Mouse (Mus musculus): ENCODE measurements around the gene Ubxn11. TPM values are rescaled to one million over a fixed set of nuclear protein-coding genes. Genes with fewer than 3 reads are reported as not detected.

The Ubxn11 gene
- total RNA-seq, 2 experiments from 2014 or later: 11.2 to 30.2 TPM

DNA sequence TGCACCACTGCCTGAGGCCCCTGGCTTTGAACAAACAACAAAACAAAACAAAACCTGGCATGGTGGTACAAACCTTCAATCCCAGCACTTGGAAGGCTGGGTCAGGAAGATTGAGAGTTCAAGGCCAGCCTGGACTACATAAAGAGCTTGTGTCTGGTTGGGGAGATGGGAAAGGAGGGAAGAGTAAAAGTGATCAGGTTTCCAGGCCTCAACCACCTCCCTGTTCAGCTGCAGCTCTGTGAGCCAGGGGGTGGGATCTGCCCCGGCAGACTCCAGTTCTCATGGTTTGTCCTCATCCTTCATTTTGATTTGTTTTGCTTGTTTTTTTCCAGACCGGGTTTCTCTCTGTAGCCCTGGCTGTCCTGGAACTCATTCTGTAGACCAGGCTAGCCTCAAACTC, 14.1 kb downstream of the Ubxn11 start:
- ATAC-seq (replicated peaks; ENCODE audit: poor library complexity, severe bottlenecking): no peak

DNA sequence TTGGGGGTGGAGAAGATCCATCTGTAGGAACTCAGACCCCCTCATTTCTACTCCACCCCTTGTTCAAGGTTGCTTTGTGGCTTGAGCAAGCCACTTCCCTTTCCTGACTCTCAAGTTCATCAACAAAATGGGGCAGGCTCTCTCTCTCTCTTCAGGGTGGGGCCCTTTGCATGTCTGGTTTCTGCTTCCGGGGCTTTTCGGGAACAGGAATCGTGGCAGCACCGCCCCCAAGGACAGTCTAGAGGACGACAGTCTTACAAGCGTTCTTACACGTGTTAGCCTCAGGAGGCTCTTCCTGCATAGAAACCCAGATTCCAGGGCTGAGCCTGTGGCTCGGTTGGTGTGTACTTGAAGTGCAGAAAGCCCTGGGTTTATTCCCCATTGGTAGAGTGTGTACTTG, 14.6 kb downstream of the Ubxn11 start:
- ATAC-seq (replicated peaks; ENCODE audit: poor library complexity, severe bottlenecking): peak; percentile 76

DNA sequence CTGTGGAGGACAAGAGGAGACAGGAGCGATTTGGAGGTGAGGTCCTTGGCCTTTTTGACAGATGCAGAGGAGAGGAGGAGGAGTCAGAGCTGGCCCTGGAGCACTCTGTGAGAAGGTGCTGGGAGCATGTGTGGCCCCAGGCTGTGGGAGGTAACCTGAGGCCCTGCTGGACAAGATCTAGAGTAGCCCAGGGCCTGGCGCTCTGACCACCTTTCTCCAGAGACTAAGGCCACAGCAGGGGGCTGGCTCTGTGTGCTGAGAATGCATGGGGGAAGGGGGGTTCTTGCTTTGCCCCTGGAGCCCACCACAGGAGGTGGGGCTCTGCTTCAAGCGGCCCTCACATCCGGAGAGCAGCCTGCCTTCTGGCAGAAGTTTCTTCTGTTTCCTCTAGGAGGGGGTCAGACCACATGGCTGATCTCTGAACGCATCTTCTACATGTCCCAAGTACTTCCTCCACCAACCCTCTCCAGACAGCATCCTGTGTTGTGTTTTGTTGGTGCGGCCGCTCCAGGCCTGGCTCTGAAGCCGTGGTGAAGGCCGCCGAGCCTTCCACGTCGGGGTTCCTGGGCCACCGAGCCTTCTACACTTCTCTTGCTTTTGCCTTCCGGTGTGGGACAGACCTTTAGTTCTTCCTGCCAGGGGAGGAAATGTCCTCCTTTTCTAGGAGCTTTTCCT, 15.9 kb downstream of the Ubxn11 start:
- ATAC-seq (replicated peaks; ENCODE audit: poor library complexity, severe bottlenecking): peak; percentile 20

DNA sequence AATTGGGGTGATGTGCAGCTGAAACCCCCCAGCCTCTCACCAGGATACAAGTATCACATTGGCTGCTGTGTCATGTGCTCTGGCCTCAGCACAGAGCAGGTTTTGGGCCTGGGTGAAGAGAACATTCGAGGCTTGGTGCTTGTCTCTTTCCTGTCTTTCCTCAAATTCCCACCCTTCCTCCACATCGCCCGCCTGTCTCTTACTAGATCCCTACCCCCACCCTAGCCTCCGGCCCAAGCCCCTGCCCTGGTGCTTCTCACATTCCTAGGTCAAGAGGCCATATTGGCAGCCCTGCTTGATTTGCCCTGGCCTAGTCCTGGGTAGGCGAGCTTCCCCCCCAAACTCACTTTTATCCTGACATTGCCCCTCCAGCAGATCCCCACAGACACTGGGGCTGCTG, 16.7 kb downstream of the Ubxn11 start:
- no peak for ATAC-seq (replicated peaks; ENCODE audit: poor library complexity, severe bottlenecking)

DNA sequence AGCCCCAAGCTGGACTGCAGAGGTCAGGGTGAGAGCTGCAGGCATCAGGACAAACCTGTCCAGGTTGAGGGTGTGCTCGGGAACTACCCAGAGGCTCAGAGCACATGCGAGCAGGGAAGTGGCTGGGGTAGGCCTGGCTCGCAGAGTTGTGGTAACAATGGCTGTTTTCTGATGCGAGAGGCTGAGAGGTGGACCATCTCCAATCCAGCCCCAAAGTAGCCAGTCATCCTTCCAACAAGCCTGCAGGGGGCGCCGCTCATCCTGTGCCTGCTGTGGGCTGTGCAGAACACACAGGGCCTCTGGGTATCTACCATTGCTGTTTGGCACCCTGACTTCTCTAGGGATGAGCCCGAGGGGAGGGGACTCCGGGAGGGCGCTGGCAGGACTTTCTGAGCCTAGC, 17.3 kb downstream of the Ubxn11 start:
- ATAC-seq (replicated peaks; ENCODE audit: poor library complexity, severe bottlenecking): no peak

DNA sequence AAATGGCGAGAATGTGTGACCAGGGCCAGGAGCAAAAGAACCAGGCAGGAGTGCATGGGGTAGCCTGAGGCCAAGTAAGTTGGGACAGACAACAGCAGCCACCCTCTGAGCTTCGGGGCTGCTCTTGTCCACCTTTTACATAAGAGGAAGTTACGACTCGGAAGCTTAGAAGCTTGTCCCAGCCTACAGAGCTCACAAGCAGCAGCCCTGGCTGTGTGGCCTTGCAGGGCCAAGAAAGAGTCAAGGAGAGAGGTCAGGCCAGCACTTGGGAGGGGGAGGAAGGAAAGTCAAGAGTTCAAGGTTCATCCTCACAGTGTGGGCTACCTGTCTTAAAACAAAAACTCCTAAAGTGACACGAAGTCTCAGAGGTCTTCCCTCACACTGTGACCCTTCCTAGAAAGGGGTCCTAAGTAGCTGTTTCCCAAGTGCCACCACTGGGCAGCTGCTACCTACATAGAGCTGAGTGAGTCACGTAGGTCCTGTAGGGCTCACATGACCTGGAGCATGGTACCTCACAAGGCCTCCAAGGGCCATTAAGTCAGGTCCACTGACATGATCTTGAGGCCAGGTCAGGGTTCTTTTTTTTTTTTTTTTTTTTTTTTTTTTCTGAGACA, 17.9 kb downstream of the Ubxn11 start:
- ATAC-seq (replicated peaks; ENCODE audit: poor library complexity, severe bottlenecking): peak; percentile 24; the same call in 1 of the 2 replicates

DNA sequence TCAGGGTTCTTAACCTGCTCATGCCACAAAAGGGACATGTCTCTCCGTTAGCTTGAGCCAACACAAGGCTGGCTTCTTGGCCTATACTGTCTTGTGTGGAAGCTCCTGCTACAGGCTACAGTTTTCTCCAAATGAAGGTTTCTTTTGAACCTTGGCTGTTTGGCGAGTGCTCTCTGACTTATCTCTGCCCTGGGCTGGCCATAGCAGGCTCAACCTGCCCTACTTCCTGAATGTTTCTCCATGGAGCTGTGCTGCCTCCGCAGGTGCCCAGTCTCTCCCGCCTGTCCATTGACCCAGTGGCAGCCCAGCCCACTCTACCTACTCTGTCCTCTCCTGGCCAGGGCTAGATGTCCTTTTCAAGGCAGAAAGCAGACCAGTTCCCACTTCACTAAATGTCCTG, 18.5 kb downstream of the Ubxn11 start:
- ATAC-seq (replicated peaks; ENCODE audit: poor library complexity, severe bottlenecking): no peak

DNA sequence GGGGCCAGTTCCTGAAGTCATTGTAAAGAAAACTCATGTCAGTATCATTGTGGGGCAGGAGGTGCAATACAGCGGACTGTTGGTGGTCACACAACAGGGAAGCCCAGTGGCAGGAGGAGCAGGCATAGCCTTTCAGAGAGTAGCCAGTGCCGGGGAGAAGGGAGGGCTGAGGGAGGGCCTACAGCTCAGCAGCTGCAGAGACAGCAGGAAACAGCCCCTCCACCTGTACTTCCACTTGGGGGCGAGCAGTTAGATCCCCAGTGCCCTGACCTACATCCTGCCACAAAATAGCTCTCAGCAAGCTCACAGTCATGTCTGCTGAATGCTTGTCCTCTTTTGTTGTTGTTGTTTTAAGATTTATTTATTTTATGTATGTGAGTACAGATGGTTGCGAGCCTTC, 19.2 kb downstream of the Ubxn11 start:
- peak; percentile 10; the same call in 1 of the 2 replicates for ATAC-seq (replicated peaks; ENCODE audit: poor library complexity, severe bottlenecking)

DNA sequence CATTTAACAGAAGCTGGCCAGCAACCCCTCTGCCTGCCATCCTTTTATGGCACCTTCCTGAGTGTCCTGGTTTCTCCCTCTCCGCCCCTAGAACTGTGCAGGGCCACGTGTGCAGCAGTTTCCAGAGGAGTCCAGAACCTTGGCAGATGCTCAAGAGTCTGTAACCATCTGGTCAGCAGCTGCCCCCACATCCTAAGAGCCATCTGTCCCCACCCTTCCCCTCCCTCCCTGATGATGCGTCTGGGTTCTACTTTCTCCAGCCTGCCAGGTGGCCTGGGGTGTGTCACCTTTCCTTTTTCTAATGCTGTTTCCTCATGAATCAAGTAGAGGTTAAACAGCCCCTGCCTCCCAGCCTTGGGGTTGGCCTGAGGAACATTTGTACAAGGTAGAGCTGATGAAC, 19.9 kb downstream of the Ubxn11 start:
- no peak for ATAC-seq (replicated peaks; ENCODE audit: poor library complexity, severe bottlenecking)

DNA sequence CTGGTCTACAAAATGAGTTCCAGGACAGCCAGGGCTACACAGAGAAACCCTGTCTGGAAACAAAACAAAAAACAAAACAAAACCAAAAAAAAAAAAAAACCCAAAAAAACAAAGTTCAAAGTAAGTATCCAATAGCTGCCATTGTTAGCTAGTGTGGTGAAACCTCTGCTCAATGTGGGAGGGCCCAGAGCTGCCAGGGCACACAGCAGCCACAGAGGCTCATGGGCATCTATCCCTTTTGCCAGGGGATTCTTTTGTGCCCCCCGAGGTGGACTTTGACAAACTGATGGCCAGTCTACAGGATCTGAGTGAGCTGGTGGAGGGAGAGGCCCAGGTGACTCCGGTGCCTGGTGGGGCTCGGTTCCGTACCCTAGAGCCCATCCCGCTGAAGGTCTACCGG, 20.8 kb downstream of the Ubxn11 start:
- ATAC-seq (replicated peaks; ENCODE audit: poor library complexity, severe bottlenecking): no peak

DNA sequence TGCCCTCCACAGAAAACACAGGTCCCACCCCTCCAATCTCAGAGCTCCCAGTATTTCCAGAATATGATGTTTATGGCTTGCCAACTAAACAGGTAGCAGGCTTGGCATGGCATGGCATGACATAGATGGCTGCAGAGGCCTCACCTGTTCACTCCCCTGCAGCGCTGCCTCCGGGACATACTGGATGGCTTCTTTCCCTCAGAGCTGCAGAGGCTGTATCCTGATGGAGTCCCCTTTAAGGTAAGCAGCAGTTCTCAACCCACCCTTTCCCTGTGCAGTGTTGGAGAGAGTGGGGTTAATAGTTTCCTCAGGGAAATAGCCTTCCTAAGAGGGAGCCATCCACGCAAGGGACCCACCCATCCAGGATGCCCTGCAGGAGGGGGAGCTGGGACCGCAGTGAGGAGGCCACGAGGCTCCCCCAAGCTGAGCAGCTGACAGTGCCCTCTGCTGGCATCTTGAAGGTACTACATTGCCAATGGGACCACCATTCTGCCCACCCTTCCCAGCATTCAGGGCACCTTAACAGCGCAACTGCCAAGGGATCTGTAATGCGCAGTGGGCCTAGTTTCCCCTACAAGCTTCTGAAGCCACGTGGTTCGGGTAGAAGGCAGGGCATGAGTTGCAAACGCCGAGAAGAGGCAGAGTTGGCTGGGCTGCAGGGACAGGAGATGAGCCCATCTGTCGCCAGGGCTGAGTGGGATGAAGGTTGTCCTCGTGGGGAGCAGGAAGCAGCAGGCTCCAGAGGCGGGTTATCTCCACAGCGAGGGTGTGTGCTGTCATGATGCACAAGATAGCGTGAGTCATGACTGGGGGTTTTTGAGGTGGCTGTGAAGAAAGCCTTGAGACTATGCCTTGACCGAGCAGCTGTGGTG, 21.5 kb downstream of the Ubxn11 start:
- peak; percentile 35 for ATAC-seq (replicated peaks; ENCODE audit: poor library complexity, severe bottlenecking)

DNA sequence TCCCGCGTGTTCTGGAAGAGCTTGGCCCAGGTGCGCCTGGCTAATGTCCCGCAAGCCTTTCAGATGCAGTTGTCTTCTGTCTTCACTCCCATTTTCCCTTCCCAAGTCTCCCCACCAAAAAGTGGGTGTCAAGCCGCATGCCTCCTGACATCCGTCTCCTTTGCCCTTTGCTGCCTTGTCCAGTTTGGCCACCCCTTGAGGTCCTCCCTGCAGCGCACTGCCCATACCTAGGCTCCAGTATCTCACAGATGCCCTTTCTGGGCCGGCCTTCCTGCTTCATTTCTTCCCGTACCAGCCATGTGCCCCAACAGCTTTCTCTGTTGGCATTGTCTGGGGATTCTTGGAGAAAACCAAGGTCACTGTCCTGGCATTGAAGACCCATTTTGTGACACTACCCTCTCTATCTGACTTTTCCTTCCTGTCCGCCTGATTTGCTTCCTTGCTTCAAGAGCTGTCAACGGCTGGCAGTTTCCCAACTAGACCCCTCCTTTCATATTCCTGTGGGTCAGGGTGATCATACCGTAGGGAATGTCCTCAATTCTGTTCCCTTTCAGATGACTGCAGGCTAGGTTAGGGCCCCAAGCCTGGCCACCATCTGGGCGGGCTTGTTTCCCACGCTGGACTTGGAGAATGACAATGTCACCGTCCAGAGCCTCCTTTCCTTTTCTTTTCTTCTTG, 23.2 kb downstream of the Ubxn11 start:
- ATAC-seq (replicated peaks; ENCODE audit: poor library complexity, severe bottlenecking): no peak

DNA sequence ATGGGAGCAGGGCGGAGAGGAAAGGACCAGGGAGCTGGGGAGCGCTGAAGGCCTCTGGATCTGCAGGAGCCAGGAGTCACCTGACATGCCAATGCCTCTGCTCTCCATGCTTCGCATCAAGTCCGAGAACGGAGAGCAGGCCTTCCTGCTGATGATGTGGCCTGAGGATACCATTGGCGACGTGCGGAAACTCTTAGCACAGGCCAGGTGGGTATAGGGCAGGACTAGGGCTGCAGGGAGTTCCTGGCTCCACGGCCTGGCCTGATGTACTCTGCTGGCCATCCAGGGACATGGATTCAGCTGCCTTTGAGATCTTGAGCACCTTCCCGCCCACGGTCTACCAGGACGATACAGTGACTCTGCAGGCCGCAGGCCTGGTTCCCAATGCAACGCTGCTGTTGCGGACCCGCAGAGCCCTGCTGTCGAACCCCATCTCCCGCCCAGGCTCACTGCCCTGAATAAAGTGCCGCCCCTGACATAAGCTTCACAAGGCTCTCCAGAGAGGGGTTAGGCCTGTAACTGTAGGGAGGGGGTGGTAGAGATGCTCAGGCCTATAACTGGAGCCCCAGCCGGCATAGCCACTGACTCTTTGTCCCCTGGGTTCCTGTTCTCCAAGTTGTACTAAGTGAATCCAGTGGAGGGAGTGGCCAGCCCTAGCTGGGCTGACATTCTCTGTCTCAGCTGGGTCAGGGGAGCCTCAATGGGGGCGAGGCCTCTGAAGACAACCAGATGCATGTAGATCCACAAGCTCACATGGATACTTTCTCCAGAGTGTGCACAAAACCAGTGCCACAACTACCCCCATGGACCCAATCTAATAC, 24.1 kb downstream of the Ubxn11 start:
- no peak for ATAC-seq (replicated peaks; ENCODE audit: poor library complexity, severe bottlenecking)

DNA sequence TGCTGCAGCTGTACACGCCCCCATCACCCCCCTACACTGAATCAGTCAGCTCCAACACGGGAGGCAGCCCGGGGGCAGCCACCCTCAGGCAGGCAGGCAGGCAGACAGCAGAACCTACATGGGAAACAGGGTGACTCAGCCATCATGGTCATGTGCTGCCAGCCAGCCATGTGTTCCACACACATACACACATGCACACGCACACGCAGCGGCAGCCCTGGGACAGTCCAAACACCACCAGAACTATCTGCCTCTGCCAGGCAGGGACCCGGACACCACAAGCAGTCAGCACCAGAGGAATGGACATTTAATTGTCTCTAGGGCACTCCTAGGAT, 24.7 kb downstream of the Ubxn11 start:
- no peak for ATAC-seq (replicated peaks; ENCODE audit: poor library complexity, severe bottlenecking)

DNA sequence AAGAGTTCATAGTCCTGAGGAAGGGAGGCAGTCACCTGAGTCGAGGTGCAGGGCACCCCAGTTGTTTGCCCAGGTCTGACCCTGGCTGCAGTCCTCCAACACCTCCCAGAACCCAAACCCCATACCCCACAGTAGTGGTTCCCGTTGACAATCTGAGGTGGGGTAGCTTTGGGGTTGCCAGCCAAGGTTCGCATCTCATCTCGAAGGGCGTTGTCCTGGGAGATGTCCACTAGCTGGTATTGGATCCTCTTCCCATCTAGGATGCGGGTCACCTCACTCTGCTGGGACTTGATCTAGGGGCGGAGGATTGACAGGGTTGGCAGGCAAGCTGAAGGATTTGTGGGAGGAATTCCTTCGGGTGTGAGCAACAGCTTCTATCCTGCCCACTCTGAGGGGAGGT, 25.4 kb downstream of the Ubxn11 start:
- no peak for ATAC-seq (replicated peaks; ENCODE audit: poor library complexity, severe bottlenecking)

DNA sequence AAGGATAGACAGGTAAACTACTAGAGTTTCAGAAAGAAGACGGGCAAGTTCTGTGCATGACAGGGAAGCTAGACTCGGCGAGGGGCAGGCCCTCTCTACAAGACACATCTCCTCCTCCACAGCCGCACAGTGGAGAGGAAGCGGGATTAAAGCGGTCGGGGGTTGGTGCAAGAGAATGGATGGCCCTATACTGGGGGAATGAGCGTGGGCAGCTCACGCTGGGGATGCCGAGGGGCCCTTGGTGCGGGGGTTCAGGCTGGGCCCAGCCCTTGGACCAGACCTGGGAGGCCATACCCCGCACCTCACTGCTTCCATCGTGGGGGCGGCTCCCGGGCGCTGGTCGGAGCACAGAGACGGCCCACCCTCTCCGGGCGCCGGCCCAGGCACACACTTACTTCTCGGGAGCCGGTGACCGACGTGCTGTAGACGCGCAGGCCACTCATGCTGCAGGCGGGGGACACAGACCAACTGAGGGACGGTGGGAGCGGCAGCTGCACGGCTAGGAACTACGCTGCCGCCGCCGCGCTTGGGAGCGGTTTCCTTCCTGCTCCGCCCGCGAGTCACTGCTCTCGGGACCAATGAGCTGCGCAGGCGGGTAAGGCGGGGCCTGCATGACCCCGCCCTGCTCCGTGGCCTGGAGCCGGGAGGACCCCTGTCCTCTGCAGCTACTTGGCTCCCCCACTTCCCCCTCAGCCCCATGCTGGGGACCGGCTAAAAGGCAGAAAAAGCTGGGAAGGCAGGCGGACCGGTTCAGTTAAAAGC, 26.0 kb downstream of the Ubxn11 start, which contains the start of gene Sh3bgrl3:
Sh3bgrl3 (minus strand) TSS at position 569 of the 762 bp plus-strand sequence.
- peak; percentile 66 for ATAC-seq (replicated peaks; ENCODE audit: poor library complexity, severe bottlenecking)

DNA sequence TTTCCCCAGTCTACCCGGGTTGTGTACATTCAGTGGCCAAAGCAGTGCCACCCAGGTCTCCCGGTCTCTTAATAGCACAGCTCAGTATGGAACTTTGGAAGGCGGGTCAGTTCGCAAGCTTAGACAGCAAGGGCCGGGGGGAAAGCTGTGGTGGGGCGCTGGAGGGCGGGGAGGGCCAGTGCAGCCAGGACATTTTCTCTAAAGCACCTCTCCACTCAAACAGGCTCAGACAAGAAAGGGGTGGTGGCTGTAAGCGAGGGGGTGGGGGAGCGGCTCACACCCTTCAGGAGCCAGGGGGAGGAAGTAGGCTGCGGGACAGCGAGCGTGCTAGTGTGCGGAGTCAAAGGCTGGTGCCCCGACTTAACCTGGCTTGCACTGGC, 26.6 kb downstream of the Ubxn11 start:
- ATAC-seq (replicated peaks; ENCODE audit: poor library complexity, severe bottlenecking): peak; percentile 24

DNA sequence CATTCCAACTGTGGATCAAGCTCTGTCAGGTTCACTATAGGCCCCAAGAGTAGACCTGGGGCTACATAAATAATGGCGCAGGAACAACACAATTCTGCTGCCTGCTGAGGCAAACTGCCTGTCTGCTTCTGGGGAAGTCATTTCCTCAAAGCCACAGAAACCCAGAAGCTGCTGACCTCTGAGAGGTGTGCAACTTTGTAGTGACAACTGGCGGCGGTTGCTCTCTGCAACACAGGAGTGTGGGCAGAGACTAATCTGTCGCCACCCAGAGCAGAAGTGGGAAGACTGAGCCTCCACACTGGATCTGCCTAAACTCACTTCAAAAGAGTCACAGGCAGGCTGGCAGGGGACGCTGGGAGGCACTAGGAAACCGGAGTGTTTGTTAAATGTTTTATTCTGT, 27.1 kb downstream of the Ubxn11 start:
- ATAC-seq (replicated peaks; ENCODE audit: poor library complexity, severe bottlenecking): peak; percentile 61

DNA sequence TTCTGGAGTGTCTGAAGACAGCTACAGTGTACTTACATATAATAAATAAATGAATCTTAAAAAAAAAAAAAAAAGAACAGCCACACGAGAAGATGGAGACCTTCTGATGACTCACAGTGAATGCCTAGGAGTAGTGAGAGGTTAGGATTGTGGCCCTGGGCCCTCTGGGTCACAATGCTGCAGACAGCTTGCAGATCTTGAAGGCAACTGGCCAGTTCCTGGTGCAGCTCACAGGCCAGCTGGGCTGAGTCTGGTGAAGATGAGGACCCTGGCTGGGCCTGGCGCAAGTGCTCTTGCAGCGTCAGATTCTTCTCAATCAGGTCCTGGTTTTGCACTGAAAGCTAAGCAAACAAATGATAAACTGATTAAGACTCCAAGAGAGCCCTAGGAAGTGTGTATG, 29.7 kb downstream of the Ubxn11 start:
- no peak for ATAC-seq (replicated peaks; ENCODE audit: poor library complexity, severe bottlenecking)
